Comparison of ENCODE assay signal across 8 mouse cellular contexts in genomic region chr8:121977819-121978590, GRCm38 (mm10). TPM values are rescaled to one million over a fixed set of nuclear protein-coding genes. Genes with fewer than 3 reads are reported as not detected.
DNase-seq lines count a peak whose midpoint lies in the region; ATAC-seq lines count a peak whose summit lies in the region.
"Had no signal": no experiment of that assay in that cellular context is flagged by ENCODE, and none has a peak within 500 bp of the region (broad histone marks: within the 10 kb centered on the region; RNA-seq: fewer than 3 reads in every experiment).

No protein-coding gene starts in this region.

- ATAC-seq in forebrain, embryonic 16.5 days, result peak; percentile 69; the same call in 1 of the 2 replicates
- ATAC-seq in megakaryocyte progenitor cell, adult 5-6 weeks (replicated peaks; ENCODE audit: poor library complexity), result peak; percentile 71

- DNase-seq in thymus, postnatal 0 days (ENCODE audit: low spot score), result peak; percentile 30
- DNase-seq in thymus, postnatal 25 days, result no peak
- DNase-seq in c-Kit-positive CD71-positive TER-119-positive erythroid progenitor cells, embryonic 14.5 days (ENCODE audit: low spot score), result peak; percentile 32
- DNase-seq in kidney, adult 8-10 months, result peak; percentile 47 to 56
- DNase-seq in T-cell, adult 2 months (ENCODE audit: low spot score), result no peak

- H3K4me1 ChIP-seq in forebrain, embryonic 16.5 days (replicated peaks; ENCODE audit: control insufficient read depth, insufficient read depth, low read length), result peaks cover 3% of the 10 kb centered on the region

- no peak overlapping the region for H3K4me2 ChIP-seq in forebrain, embryonic 16.5 days (ENCODE audit: low read length)
- H3K4me2 ChIP-seq: heart, embryonic 15.5 days had no signal

- H3K4me3 ChIP-seq in forebrain, embryonic 16.5 days (replicated peaks; ENCODE audit: low read length), result no peak overlapping the region
- H3K4me3 ChIP-seq: heart, embryonic 15.5 days had no signal

- no peaks in the 10 kb centered on the region for H3K27me3 ChIP-seq in forebrain, embryonic 16.5 days (replicated peaks; ENCODE audit: control insufficient read depth, insufficient read depth, low read length)
- H3K27me3 ChIP-seq: heart, embryonic 15.5 days had no signal

- H3K36me3 ChIP-seq in forebrain, embryonic 16.5 days (ENCODE audit: control insufficient read depth, insufficient read depth), result peaks cover 6% of the 10 kb centered on the region

- no peaks in the 10 kb centered on the region for H3K9me3 ChIP-seq in forebrain, embryonic 16.5 days (ENCODE audit: control insufficient read depth, low read length)
- H3K9me3 ChIP-seq: heart, embryonic 15.5 days had no signal

- no peak overlapping the region for H3K27ac ChIP-seq in forebrain, embryonic 16.5 days (ENCODE audit: low read length)
- H3K27ac ChIP-seq: heart, embryonic 15.5 days had no signal

- 67% methylated on average over 8 of the region's 8 CpGs for WGBS in forebrain, embryonic 16.5 days

- H3K9ac ChIP-seq in forebrain, embryonic 16.5 days (replicated peaks; ENCODE audit: low read depth, low read length), result no peak overlapping the region
- H3K9ac ChIP-seq: heart, embryonic 15.5 days had no signal

RNA-seq across cellular contexts. Expression of gene Banp, which starts 28.5 kb away (rescaled TPM):
- polyA plus RNA-seq in thymus, postnatal 0 days (2015; fragmentation: Nextera tagmentation; extraction: Ambion mirVana), result 29.4 and 38.9 TPM in 2 replicates
- polyA plus RNA-seq in forebrain, embryonic 16.5 days (2015; fragmentation: Nextera tagmentation; extraction: Ambion mirVana), result 68.4 and 69.9 TPM in 2 replicates
- total RNA-seq in megakaryocyte progenitor cell, adult 5-6 weeks (2015), result 7.5 and 9.0 TPM in 2 replicates
- total RNA-seq in megakaryocyte progenitor cell, adult 5-6 weeks (2017), result 21.8 and 41.2 TPM in 2 replicates

RNA-seq across cellular contexts. Expression of gene Car5a, which starts 33.3 kb away (rescaled TPM):
- polyA plus RNA-seq in thymus, postnatal 0 days (2015; fragmentation: Nextera tagmentation; extraction: Ambion mirVana), result 0.13 and 0.22 TPM in 2 replicates
- polyA plus RNA-seq in forebrain, embryonic 16.5 days (2015; fragmentation: Nextera tagmentation; extraction: Ambion mirVana), result 0.50 and 0.72 TPM in 2 replicates
- total RNA-seq in megakaryocyte progenitor cell, adult 5-6 weeks (2015), result not detected in 2 replicates
- not detected in 2 replicates for total RNA-seq in megakaryocyte progenitor cell, adult 5-6 weeks (2017)
- polyA plus RNA-seq: heart, embryonic 15.5 days had no signal

Comparison
In these comparisons a context has a peak if more than half of its experiments do, and no peak if none do; other contexts are left out.
1. DNase-seq: peak in thymus, postnatal 0 days (single experiment), c-Kit-positive CD71-positive TER-119-positive erythroid progenitor cells, embryonic 14.5 days (single experiment) and kidney, adult 8-10 months (2 of 2); none in thymus, postnatal 25 days (single experiment) and T-cell, adult 2 months (single experiment).